Mouse (Mus musculus): Measurements from ENCODE around the gene Slc35a5.

DNA sequence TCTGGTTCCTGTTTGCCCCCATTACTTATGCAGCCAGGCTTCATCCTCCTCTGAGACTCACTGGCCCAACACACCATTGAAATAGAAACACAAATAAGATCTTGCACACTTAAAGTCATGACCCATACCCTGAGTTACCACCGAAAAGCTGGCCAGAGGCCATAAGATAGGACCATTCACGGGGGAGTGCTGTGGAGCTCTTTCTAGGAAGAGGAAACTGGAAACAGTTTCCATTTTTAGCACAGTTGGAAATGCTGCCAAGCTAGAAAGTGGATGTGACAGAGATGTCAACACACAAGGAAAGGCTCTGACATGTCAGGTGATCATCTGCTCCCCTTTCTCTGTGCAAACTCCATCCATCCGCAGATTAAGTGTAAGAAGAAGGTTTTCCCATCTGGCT is 57.6 kb downstream of the Slc35a5 start:
- no peak for TF ChIP-seq POLR2A (IDR thresholded peaks at IDR 0.05; ENCODE audit: borderline replicate concordance, insufficient read depth, low read length)
- no peak for TF ChIP-seq CTCF (IDR thresholded peaks at IDR 0.05; ENCODE audit: borderline replicate concordance, insufficient read depth, low read depth, low read length)
